Mouse (Mus musculus) cortical plate, adult 2 months (tissue): ENCODE measurements around the gene Apbb2. TPM values are rescaled to one million over a fixed set of nuclear protein-coding genes. Genes with fewer than 3 reads are reported as not detected.

Experiments
- H3K27ac ChIP-seq: fragments of 200-500 bp; 2 replicates; pipeline ENCODE4 v1.5.1; 2012; ENCODE audit warnings: low read length, control low read depth, inconsistent platforms; ENCODE audit not compliant: insufficient read depth
- H3K4me1 ChIP-seq: fragments of 200-500 bp; 2 replicates; pipeline ENCODE4 v1.6.1; 2011; ENCODE audit warnings: low read length; ENCODE audit not compliant: control insufficient read depth, insufficient read depth
- H3K4me3 ChIP-seq: fragments of 200-500 bp; 2 replicates; pipeline ENCODE4 v1.5.1; 2011; ENCODE audit warnings: mild to moderate bottlenecking, low read length, control low read depth; ENCODE audit not compliant: insufficient read depth
- CTCF ChIP-seq: fragments of 200-500 bp; IDR thresholded peaks from 2 replicates; pipeline ENCODE4 v1.5.1; 2011; ENCODE audit warnings: mild to moderate bottlenecking, control low read depth, low read length; ENCODE audit not compliant: insufficient read depth; ENCODE audit errors: extremely low read depth
- POLR2A ChIP-seq: fragments of 200-500 bp; IDR thresholded peaks from 2 replicates; pipeline ENCODE4 v1.6.1; 2011; ENCODE audit warnings: mild to moderate bottlenecking, low read length, control low read depth; ENCODE audit not compliant: insufficient read depth; ENCODE audit errors: extremely low read depth
- polyA plus RNA-seq: library from polyadenylated mRNA; depleted of rRNA; stranded (reverse); fragments of >200 nt; gene quantifications from 2 replicates; pipeline ENCODE4 v1.2.3, GENCODE M21; 2012

The Apbb2 gene
- polyA plus RNA-seq, 1 experiment, result 28.8 TPM

DNA sequence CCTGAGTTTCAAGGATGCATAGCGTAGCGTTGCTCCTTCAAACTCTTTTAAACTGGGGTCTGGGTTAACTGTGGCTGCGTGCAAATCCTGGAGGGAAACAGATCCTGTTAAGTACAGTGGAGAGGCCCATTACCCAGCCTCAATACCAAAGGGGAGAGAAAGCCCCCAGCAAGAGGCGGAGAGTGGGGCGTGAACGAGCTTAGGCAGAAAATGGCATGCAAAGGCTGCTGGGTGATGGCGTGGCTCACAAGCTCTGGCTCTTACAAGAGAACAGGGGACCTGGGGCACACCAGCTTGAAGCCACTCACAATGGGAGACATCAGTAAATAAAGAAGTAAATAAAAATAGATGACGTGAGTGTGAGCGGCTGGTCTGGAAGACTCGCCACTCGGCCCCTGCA is 226.8 kb downstream of the Apbb2 start:
- Histone ChIP-seq H3K4me3 (no peak overlapping the region), H3K27ac (no peak overlapping the region), H3K4me1 (no peaks in the 10 kb centered on the region)
- TF ChIP-seq POLR2A, result no peak
- no peak for TF ChIP-seq CTCF

DNA sequence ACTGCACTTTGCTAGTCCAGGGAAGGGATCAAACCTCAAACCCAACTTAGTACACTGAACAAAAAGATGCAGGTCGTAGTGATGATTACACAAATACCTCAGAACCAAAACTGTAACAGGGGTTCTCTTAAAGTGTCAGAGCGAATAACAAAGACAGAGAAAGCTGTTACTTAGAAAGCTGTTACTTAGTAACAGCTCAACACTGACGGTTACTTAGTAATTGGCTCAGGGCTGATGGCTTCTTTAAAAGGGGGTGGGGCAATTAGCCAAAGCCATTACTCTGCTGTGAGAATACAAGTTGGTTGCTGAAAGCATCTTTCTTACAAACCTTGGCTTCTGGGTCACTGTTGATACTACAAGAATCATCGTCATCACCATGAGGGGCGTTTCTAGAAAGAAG is 227.3 kb downstream of the Apbb2 start:
- TF ChIP-seq CTCF (no peak), POLR2A (no peak)
- Histone ChIP-seq H3K4me3 (no peak overlapping the region), H3K27ac (no peak overlapping the region), H3K4me1 (no peaks in the 10 kb centered on the region)

DNA sequence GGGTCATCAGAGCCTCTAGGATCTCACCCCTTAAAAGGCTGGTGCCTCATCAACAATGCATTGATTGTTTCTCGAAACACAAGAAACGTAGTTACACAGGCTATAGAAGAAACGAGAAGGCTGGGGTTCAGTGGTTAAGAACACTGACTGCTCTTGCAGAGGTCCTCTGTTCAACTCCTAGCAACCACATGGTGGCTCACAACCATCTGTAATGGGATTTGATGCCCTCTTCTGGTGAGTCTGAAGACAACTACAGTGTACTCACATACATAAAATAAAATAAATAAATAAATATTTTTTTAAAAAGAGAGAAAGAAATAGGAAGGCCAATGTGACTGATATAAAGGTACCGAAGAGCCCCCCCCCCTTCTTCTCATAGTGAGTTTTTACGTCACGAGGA is 228.0 kb downstream of the Apbb2 start:
- Histone ChIP-seq H3K27ac (no peak overlapping the region), H3K4me3 (no peak overlapping the region), H3K4me1 (no peaks in the 10 kb centered on the region)
- TF ChIP-seq CTCF (no peak), POLR2A (no peak)

DNA sequence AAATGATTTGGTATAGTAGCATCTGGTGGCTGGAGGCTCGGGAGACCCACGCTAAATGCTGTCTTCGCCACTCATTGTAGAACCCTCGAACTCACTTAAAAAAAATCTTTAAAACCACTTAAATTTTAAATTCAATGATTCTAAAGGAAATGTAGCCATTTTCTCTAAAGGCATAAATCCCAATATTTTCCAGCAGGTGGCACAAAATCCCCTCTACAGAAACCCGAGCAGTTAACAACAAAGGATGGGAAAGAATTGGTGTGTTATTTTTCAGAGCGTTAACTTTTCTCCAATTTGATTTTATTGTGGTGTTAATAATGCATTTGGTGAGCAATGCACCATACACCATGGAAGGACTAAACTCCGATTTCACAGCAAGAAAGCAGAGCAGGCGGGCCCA is 231.1 kb downstream of the Apbb2 start:
- H3K27ac ChIP-seq, result no peak overlapping the region
- 0 out of 2 replicates have a peak, but pooled peaks cover 1% of the 10 kb centered on the region for H3K4me1 ChIP-seq
- TF ChIP-seq CTCF, result no peak
- TF ChIP-seq POLR2A, result no peak
- no peak overlapping the region for H3K4me3 ChIP-seq

DNA sequence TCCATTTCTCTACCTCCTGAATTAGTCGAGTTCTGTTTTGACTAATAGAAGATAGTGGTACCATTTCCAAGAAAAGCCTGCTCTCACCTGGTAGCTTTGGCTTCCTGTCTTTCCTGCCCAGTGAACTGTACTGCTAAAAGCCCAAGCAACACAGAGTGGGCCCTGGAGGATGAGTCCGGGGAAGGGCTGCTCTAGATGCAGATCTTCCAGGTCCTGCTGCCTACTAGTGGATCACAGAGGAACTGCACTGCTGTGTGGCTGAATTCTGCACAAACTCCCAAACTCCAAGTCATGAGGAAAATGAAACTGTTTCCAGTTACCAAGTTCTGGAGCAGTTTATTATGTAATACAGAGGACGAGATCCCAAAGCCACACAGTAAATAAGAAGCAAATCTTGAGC is 232.9 kb downstream of the Apbb2 start:
- Histone ChIP-seq H3K4me3 (no peak overlapping the region), H3K4me1 (0 out of 2 replicates have a peak, but pooled peaks cover 1% of the 10 kb centered on the region), H3K27ac (no peak overlapping the region)
- peak; percentile 85 for TF ChIP-seq CTCF
- no peak for TF ChIP-seq POLR2A

DNA sequence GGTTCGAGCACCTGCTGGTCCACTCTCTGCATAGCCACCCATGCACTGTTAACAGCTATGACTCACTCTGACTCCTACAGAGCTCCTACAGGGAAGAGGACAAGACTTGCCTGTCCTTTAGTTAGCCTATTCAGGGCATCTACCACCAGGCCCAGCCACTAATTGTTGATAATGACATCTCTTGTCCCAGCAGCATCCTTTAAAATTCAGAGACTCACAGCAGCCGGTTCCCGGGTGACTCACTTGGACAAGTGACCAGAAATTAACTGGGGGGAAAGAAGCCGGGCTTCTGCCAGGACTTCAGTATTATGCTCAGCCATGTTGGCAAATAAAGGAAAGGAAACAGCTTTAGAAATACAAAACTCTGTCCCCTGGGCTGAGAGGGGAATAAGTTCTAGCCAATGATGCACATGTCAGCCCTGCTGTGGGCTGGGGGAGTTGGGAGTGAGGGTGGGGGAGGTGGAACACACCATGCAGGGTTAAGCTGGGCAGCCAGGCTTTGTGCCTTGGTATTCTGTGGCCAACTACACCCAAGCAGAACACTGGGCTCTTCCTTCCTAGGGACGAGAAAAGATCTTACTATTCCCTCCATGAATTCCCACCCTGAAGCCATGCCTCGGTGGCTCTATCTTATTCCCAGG is 233.7 kb downstream of the Apbb2 start:
- no peak overlapping the region for H3K27ac ChIP-seq
- H3K4me1 ChIP-seq, result 0 out of 2 replicates have a peak, but pooled peaks cover 1% of the 10 kb centered on the region
- TF ChIP-seq POLR2A, result no peak
- TF ChIP-seq CTCF, result no peak
- H3K4me3 ChIP-seq, result no peak overlapping the region

DNA sequence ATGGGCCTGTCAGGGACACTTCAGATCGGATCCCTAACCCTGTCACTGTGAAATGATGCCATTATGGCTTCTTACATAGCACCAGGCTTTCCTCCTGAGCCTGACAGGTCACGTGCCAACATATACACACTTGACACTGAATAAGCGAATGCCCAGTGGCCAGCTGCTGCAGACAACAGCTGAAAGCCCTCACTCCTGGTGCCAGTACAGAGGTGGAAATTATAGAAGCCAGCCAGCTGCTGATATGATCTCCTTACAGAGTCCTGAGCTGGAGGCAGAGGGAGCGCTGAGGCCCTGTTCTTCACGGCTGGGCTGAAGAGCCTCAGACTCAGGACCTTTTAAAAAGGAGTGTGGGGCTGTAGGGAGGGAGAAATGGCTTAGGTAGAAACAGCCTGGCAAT is 234.5 kb downstream of the Apbb2 start:
- Histone ChIP-seq H3K27ac (no peak overlapping the region), H3K4me1 (0 out of 2 replicates have a peak, but pooled peaks cover 1% of the 10 kb centered on the region), H3K4me3 (no peak overlapping the region)
- no peak for TF ChIP-seq CTCF
- no peak for TF ChIP-seq POLR2A

DNA sequence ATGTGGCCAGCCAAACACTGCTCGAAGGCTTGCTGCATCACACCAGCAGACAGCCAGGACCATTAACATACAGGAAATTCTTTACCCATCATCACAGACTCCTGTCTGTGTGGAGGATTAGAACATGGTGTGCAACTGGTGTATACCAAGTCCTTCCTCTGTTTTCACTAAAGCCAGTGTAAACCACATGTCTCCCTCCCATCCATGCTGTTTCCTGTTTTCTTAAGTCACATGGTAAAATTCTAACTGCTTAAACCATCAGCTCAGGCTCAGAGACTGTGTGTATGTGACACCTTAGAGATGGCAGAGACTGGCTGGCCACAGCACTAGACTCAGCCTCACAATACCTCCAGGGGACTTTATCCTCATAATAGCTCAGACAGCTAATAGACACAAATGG is 236.5 kb downstream of the Apbb2 start:
- TF ChIP-seq CTCF (no peak), POLR2A (no peak)
- Histone ChIP-seq H3K4me3 (no peak overlapping the region), H3K4me1 (0 out of 2 replicates have a peak, but pooled peaks cover 1% of the 10 kb centered on the region), H3K27ac (no peak overlapping the region)

DNA sequence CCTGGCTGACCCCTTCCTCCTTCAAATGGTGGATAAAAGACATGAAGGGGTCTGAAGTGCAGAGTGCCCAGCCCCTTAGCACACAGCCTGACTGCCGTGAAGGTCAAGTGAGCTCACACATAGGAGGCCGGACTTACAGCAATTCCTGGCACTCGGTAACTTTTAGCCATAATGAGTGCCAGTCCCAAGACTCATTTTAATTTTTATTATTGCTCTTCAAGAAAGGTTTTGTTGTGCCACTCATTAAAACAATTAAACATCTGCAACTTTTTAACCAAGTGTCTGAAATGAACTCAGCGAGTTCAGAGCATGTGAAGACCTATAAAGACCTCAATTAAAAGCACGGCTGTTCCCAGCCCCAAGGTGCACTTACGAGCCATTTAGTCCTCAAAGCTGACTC is 239.6 kb downstream of the Apbb2 start:
- Histone ChIP-seq H3K27ac (no peak overlapping the region), H3K4me3 (no peak overlapping the region), H3K4me1 (0 out of 2 replicates have a peak, but pooled peaks cover 2% of the 10 kb centered on the region)
- TF ChIP-seq POLR2A, result no peak
- TF ChIP-seq CTCF, result no peak

DNA sequence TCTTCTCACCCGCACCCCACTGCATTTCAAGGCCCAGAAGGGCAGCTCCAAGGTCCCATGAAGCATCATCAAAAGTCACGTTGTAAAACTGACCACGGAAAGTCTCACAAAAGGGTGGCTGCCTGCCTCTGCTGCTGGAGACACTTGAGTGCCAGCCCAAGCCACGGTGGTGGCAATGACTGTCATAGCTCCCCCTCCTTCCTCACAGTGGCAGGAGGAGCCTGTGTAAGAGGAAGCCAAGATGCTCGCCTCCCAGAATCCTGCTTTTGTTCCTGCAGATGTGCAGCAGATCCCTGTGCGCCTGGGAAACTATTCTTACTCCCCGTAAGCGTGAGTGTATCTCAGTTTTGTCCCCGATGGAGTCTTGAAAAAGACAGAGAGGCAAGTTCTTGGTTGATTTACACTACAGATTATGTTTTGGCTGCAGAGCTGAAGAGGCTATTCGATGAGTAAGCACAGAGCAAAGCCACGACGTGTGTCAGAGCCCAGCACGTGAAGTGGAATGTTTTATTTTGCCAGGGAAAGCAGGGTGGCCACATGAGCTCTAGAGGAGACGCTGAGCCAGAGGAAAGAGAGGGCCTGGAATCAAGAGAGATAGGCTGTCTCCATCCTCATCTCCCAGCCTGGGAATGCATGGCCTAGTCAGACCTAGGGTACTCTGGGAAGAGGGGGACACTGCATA is 241.9 kb downstream of the Apbb2 start:
- no peak overlapping the region for H3K27ac ChIP-seq
- 0 out of 2 replicates have a peak, but pooled peaks cover 2% of the 10 kb centered on the region for H3K4me1 ChIP-seq
- TF ChIP-seq POLR2A (no peak), CTCF (no peak)
- H3K4me3 ChIP-seq, result no peak overlapping the region
